Mouse (Mus musculus): ENCODE measurements around the gene Rbks. TPM values are rescaled to one million over a fixed set of nuclear protein-coding genes. Genes with fewer than 3 reads are reported as not detected.

The Rbks gene
- polyA plus RNA-seq (2015; fragmentation: Nextera tagmentation; extraction: Ambion mirVana) = 3.0 and 4.2 TPM in 2 replicates

DNA sequence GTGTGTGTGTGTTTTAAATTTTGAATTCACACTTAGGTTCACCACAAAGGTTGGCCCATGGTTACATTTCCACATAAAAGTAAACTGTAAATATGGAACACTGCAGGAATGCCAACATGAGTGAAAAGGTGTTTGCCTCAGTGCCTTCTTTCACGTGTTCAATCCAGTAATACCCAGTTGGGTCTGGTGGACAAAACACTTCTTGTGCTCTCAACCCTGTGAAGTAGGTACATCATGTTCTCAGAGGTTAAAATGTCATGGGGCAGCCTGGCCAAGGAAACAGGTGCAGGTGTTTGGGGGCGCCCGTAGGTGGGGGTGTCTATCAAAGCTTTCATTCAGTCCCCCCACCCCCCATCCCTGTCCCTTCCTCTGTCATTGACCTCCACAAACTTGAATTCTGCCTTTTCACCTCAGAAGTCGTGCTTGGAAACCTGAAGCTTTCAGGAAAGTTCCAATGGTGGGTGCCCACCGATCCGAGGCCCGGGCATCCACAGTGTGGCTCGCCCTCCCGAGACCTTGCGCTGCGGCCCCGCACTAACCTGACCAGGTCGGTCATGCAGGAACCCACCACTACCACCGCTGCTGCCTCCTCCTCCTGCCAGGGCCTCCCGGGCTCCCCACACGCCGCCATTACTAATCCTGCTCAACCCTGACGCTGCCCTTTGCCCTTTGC, at the start of gene Rbks:
Rbks (minus strand) TSS at position 657 of the 673 bp plus-strand sequence.
- 7% methylated on average over 18 of the region's 18 CpGs for WGBS
- peak within 1 kb of the TSS; percentile 70 for H3K9ac ChIP-seq
- peak within 1 kb of the TSS; percentile 83 for H3K4me2 ChIP-seq (replicated peaks)
- H3K4me1 ChIP-seq = peaks cover 10% of the 10 kb centered on the region
- H3K9me3 ChIP-seq (replicated peaks) = no peaks in the 10 kb centered on the region
- peak within 1 kb of the TSS; percentile 80 for H3K4me3 ChIP-seq (replicated peaks)
- peak; percentile 67 for ATAC-seq (ENCODE audit: insufficient number of reproducible peaks, low FRiP score, low TSS enrichment, low read depth)
- no peaks in the 10 kb centered on the region for H3K36me3 ChIP-seq
- H3K27me3 ChIP-seq = no peaks in the 10 kb centered on the region
- peak within 1 kb of the TSS; percentile 88 for H3K27ac ChIP-seq (replicated peaks)

DNA sequence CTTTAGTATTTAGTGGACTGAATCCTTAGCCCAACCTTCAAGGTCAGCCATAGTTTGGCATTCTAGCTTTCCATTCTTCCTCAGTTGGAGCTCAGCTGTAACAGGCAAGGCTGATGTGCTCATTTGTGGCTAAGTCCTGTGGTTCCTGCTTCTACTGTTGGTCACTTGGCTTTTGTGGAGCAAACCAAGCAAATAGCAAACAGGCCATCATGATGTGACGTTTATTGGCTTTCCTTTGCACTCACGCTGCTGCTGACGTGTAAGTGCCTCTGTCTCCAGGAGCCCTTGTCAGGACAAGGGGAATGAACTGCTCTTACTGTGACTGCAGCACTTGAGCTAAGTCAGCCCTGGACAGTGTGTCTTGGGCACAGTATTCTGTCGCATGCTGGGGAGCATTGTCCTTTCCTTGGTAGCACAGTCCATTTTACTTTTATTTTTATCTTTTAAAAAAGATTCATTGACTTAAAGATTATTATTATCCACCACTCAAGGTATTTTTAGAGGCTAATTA, 45.1 kb upstream of the Rbks start:
- Histone ChIP-seq H3K27ac (replicated peaks) (no peak overlapping the region), H3K4me3 (replicated peaks) (no peak overlapping the region), H3K9ac (no peak overlapping the region), H3K36me3 (no peaks in the 10 kb centered on the region), H3K9me3 (replicated peaks) (no peaks in the 10 kb centered on the region), H3K4me2 (replicated peaks) (no peak overlapping the region), H3K27me3 (no peaks in the 10 kb centered on the region), H3K4me1 (no peaks in the 10 kb centered on the region)
- no peak for ATAC-seq (ENCODE audit: insufficient number of reproducible peaks, low FRiP score, low TSS enrichment, low read depth)
- 71% methylated on average over 4 of the region's 4 CpGs for WGBS

DNA sequence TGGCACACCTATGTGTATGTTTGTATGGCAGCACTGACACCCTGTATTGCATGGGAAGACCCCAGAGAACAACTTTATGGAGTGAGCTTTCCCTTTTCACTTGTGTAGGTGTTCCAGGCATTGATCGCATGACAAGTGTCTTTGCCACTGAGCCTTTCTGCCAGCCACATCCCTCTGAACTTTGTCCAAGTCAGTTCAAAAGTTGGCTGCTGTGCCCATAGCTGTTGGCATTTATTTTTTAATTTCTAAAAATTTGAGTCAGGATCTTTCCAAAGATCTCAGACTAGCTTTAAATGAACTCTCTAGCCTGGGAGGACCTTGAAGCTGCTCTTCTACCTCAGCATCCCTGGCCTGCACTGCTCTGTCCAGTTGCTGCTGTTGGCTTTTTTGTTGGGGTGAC, 44.5 kb upstream of the Rbks start:
- ATAC-seq (ENCODE audit: insufficient number of reproducible peaks, low FRiP score, low TSS enrichment, low read depth) = no peak
- Histone ChIP-seq H3K27ac (replicated peaks) (no peak overlapping the region), H3K9ac (no peak overlapping the region), H3K4me2 (replicated peaks) (no peak overlapping the region), H3K36me3 (no peaks in the 10 kb centered on the region), H3K27me3 (no peaks in the 10 kb centered on the region), H3K4me1 (no peaks in the 10 kb centered on the region), H3K4me3 (replicated peaks) (no peak overlapping the region), H3K9me3 (replicated peaks) (no peaks in the 10 kb centered on the region)
- 88% methylated on average over 1 of the region's 1 CpGs for WGBS

- Histone ChIP-seq H3K36me3 (no peaks in the 10 kb centered on the region), H3K4me2 (replicated peaks) (no peak overlapping the region), H3K9me3 (replicated peaks) (no peaks in the 10 kb centered on the region), H3K9ac (no peak overlapping the region), H3K4me1 (no peaks in the 10 kb centered on the region), H3K4me3 (replicated peaks) (no peak overlapping the region), H3K27ac (replicated peaks) (no peak overlapping the region), H3K27me3 (no peaks in the 10 kb centered on the region)
- ATAC-seq (ENCODE audit: insufficient number of reproducible peaks, low FRiP score, low TSS enrichment, low read depth) = no peak
- 34% methylated on average over 3 of the region's 3 CpGs for WGBS
Measured at GRCm38 (mm10) chr5:31732644-31733338, 35.4 kb upstream of the Rbks start.

DNA sequence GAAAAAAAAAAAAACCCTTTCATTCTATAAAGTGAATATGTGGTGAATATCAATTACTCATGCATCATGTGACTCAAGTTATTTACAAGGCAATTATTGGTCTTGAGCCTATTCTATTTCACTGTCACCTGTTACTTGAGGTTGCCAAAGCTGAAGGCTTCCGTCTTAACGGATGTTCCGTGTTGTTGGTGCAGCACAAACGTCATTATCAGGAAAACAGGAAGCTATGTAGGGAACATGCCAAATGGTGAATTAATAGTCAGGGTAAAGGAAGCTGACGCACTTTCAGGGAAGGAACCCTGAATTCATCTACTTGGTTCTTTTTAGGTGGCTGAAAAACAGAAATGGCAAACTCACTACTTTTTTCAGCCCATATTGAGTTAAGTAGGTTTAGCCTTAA, 30.0 kb upstream of the Rbks start:
- H3K27me3 ChIP-seq = no peaks in the 10 kb centered on the region
- 80% methylated on average over 5 of the region's 5 CpGs for WGBS
- H3K27ac ChIP-seq (replicated peaks) = no peak overlapping the region
- H3K4me3 ChIP-seq (replicated peaks) = no peak overlapping the region
- H3K4me2 ChIP-seq (replicated peaks) = no peak overlapping the region
- H3K4me1 ChIP-seq = no peaks in the 10 kb centered on the region
- no peak overlapping the region for H3K9ac ChIP-seq
- no peak for ATAC-seq (ENCODE audit: insufficient number of reproducible peaks, low FRiP score, low TSS enrichment, low read depth)
- no peaks in the 10 kb centered on the region for H3K36me3 ChIP-seq
- H3K9me3 ChIP-seq (replicated peaks) = no peaks in the 10 kb centered on the region

GRCm38 (mm10) chr5:31725885-31726284, 28.5 kb upstream of the Rbks start:
- 86% methylated on average over 2 of the region's 2 CpGs for WGBS
- no peak for ATAC-seq (ENCODE audit: insufficient number of reproducible peaks, low FRiP score, low TSS enrichment, low read depth)

GRCm38 (mm10) chr5:31724519-31724918, 27.1 kb upstream of the Rbks start:
- no peak for ATAC-seq (ENCODE audit: insufficient number of reproducible peaks, low FRiP score, low TSS enrichment, low read depth)
- no peaks in the 10 kb centered on the region for H3K27me3 ChIP-seq
- no peaks in the 10 kb centered on the region for H3K36me3 ChIP-seq
- no peak overlapping the region for H3K27ac ChIP-seq (replicated peaks)
- 75% methylated on average over 6 of the region's 6 CpGs for WGBS
- H3K4me3 ChIP-seq (replicated peaks) = no peak overlapping the region
- H3K4me1 ChIP-seq = no peaks in the 10 kb centered on the region
- H3K4me2 ChIP-seq (replicated peaks) = no peak overlapping the region
- H3K9me3 ChIP-seq (replicated peaks) = no peaks in the 10 kb centered on the region
- no peak overlapping the region for H3K9ac ChIP-seq

More at GRCm38 (mm10) chr5:31725885-31726284, 28.5 kb upstream of the Rbks start:
- H3K27ac ChIP-seq (replicated peaks) = no peak overlapping the region
- H3K4me3 ChIP-seq (replicated peaks) = no peak overlapping the region
- no peak overlapping the region for H3K4me2 ChIP-seq (replicated peaks)
- H3K27me3 ChIP-seq = no peaks in the 10 kb centered on the region
- no peak overlapping the region for H3K9ac ChIP-seq
- no peaks in the 10 kb centered on the region for H3K36me3 ChIP-seq
- no peaks in the 10 kb centered on the region for H3K9me3 ChIP-seq (replicated peaks)
- no peaks in the 10 kb centered on the region for H3K4me1 ChIP-seq

- H3K4me2 ChIP-seq (replicated peaks) = no peak overlapping the region
- 70% methylated on average over 4 of the region's 4 CpGs for WGBS
- no peak for ATAC-seq (ENCODE audit: insufficient number of reproducible peaks, low FRiP score, low TSS enrichment, low read depth)
- no peaks in the 10 kb centered on the region for H3K27me3 ChIP-seq
- H3K36me3 ChIP-seq = no peaks in the 10 kb centered on the region
- no peaks in the 10 kb centered on the region for H3K9me3 ChIP-seq (replicated peaks)
- no peak overlapping the region for H3K27ac ChIP-seq (replicated peaks)
- no peak overlapping the region for H3K4me3 ChIP-seq (replicated peaks)
- H3K9ac ChIP-seq = no peak overlapping the region
- no peaks in the 10 kb centered on the region; the same call in 1 of the 2 replicates for H3K4me1 ChIP-seq
Measured at GRCm38 (mm10) chr5:31715486-31716150, 18.2 kb upstream of the Rbks start.

GRCm38 (mm10) chr5:31713841-31714264, 16.4 kb upstream of the Rbks start:
- H3K4me1 ChIP-seq = no peaks in the 10 kb centered on the region; the same call in 1 of the 2 replicates
- H3K27ac ChIP-seq (replicated peaks) = no peak overlapping the region
- no peaks in the 10 kb centered on the region for H3K9me3 ChIP-seq (replicated peaks)
- 78% methylated on average over 5 of the region's 5 CpGs for WGBS
- no peak overlapping the region for H3K4me2 ChIP-seq (replicated peaks)
- no peak overlapping the region for H3K9ac ChIP-seq
- no peak overlapping the region for H3K4me3 ChIP-seq (replicated peaks)
- H3K27me3 ChIP-seq = no peaks in the 10 kb centered on the region
- no peaks in the 10 kb centered on the region for H3K36me3 ChIP-seq
- no peak for ATAC-seq (ENCODE audit: insufficient number of reproducible peaks, low FRiP score, low TSS enrichment, low read depth)

- H3K36me3 ChIP-seq = no peaks in the 10 kb centered on the region
- H3K4me2 ChIP-seq (replicated peaks) = no peak overlapping the region
- no peak for ATAC-seq (ENCODE audit: insufficient number of reproducible peaks, low FRiP score, low TSS enrichment, low read depth)
- no peaks in the 10 kb centered on the region for H3K27me3 ChIP-seq
- 62% methylated on average over 2 of the region's 2 CpGs for WGBS
- no peaks in the 10 kb centered on the region; the same call in 1 of the 2 replicates for H3K4me1 ChIP-seq
- no peak overlapping the region for H3K9ac ChIP-seq
- H3K4me3 ChIP-seq (replicated peaks) = no peak overlapping the region
- no peak overlapping the region for H3K27ac ChIP-seq (replicated peaks)
- H3K9me3 ChIP-seq (replicated peaks) = no peaks in the 10 kb centered on the region
Measured at GRCm38 (mm10) chr5:31713280-31713711, 15.9 kb upstream of the Rbks start.

DNA sequence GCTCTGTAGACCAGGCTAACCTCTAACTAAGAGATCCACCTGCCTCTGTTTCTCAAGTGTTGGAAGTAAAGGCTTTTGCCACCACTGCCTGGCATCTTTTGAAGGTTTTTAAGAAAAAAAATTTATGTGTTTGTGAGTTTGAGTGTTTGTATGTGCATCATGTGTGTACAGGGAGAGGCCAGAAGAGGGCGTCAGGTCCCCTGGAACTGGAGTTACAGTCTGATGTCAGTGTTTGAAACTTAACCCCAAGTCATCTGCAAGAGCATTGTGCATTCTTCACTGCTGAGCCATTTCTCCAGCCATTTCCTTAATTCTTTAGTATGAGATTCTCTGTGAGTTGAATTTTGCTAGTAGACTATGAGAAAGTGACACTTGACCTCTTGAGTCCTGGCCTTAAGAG, 12.0 kb upstream of the Rbks start:
- Histone ChIP-seq H3K27ac (replicated peaks) (no peak overlapping the region), H3K9me3 (replicated peaks) (no peaks in the 10 kb centered on the region), H3K4me1 (no peaks in the 10 kb centered on the region), H3K9ac (no peak overlapping the region), H3K4me3 (replicated peaks) (no peak overlapping the region), H3K27me3 (no peaks in the 10 kb centered on the region), H3K4me2 (replicated peaks) (no peak overlapping the region), H3K36me3 (no peaks in the 10 kb centered on the region)
- WGBS = 69% methylated on average over 1 of the region's 1 CpGs
- ATAC-seq (ENCODE audit: insufficient number of reproducible peaks, low FRiP score, low TSS enrichment, low read depth) = no peak

Data from embryonic facial prominence, embryonic 15.5 days (tissue).